Mouse (Mus musculus) stomach, embryonic 14.5 days (tissue): Measurements from ENCODE around the gene Fto. TPM values are rescaled to one million over a fixed set of nuclear protein-coding genes. Genes with fewer than 3 reads are reported as not detected.

Experiments used
- ATAC-seq: fragments of 200-750 bp; cut with Nextera tagmentation; 2 replicates; pipeline ENCODE4 v1.8.0; 2017; ENCODE audit warnings: low read depth, moderate TSS enrichment; ENCODE audit not compliant: insufficient number of reproducible peaks, insufficient read depth, low FRiP score
- H3K27ac ChIP-seq: fragments of 300-500 bp; sonication (generic); 2 replicates; pipeline ENCODE4 v1.5.1; 2014; ENCODE audit warnings: mild to moderate bottlenecking, low read length, moderate library complexity, mixed read lengths
- H3K27me3 ChIP-seq: fragments of 300-500 bp; sonication (generic); 2 replicates; pipeline ENCODE4 v1.6.1; 2014; ENCODE audit warnings: low read length, control low read depth, mixed read lengths; ENCODE audit not compliant: control insufficient read depth, insufficient read depth
- H3K36me3 ChIP-seq: fragments of 300-500 bp; sonication (generic); 2 replicates; pipeline ENCODE4 v1.6.1; 2014; ENCODE audit warnings: mild to moderate bottlenecking, control low read depth, low read length, moderate library complexity, mixed read lengths; ENCODE audit not compliant: control insufficient read depth, insufficient read depth
- H3K4me1 ChIP-seq: fragments of 300-500 bp; sonication (generic); 2 replicates; pipeline ENCODE4 v1.6.1; 2014; ENCODE audit warnings: low read length, control low read depth, mixed read lengths; ENCODE audit not compliant: control insufficient read depth, insufficient read depth
- H3K4me2 ChIP-seq: fragments of 300-500 bp; sonication (generic); replicated peaks from 2 replicates; pipeline ENCODE4 v1.6.1; 2014; ENCODE audit warnings: low read depth, low read length, control low read depth
- H3K4me3 ChIP-seq: fragments of 300-500 bp; sonication (generic); 2 replicates; pipeline ENCODE4 v1.5.1; 2014; ENCODE audit warnings: low read depth, low read length, control low read depth
- H3K9ac ChIP-seq: fragments of 300-500 bp; sonication (generic); replicated peaks from 2 replicates; pipeline ENCODE4 v1.6.1; 2014; ENCODE audit warnings: low read depth, mild to moderate bottlenecking, control low read depth, low read length, moderate library complexity, mixed read lengths
- H3K9me3 ChIP-seq: fragments of 300-500 bp; sonication (generic); 2 replicates; pipeline ENCODE4 v1.6.1; 2016; ENCODE audit warnings: low read depth, low read length, control low read depth; ENCODE audit not compliant: control insufficient read depth
- WGBS: fragments of 180-500 bp; shearing (Covaris S2); extraction: QIAGEN DNeasy Blood & Tissue Kit; methylation state at CpG from one replicate; pipeline ENCODE4 v1.1.7; 2014; 5-methylcytosine and 5-hydroxymethylcytosine counted together
- polyA plus RNA-seq: library from polyadenylated mRNA; unstranded; fragments of >200 nt; fragmentation: Nextera tagmentation; extraction: Ambion mirVana; gene quantifications from 2 replicates; pipeline ENCODE4 v1.2.1, GENCODE M21; 2014

Fto gene
- polyA plus RNA-seq, 1 experiment from 2014 or later = 89.6 TPM

DNA sequence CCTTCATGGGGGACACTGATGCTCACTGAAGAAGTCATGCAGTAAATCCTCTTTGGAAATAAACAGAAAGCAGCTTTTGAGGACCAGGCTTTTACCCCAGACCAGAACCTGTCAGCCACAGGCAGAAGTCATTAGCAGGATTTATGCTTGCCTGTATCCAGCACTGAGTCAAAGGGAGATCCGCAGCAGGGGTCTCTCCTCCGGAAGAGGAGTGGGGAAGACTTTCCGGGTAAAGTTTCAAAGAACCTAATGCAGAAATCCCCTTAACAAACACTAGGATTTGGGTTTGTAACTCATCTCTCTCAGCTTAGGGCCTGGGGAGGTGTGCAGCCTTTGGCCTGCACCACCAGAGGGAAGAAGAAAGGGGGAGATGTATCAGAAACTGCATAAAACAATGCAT, 262.3 kb downstream of the Fto start:
- no peak overlapping the region for H3K4me2 ChIP-seq
- H3K27ac ChIP-seq = no peak overlapping the region
- no peak overlapping the region for H3K9ac ChIP-seq
- no peaks in the 10 kb centered on the region for H3K36me3 ChIP-seq
- 21% methylated on average over 3 of the region's 3 CpGs for WGBS
- H3K27me3 ChIP-seq = no peaks in the 10 kb centered on the region
- no peak overlapping the region for H3K4me3 ChIP-seq
- ATAC-seq = no peak
- peaks cover 11% of the 10 kb centered on the region; the same call in 1 of the 2 replicates for H3K4me1 ChIP-seq
- H3K9me3 ChIP-seq = no peaks in the 10 kb centered on the region

DNA sequence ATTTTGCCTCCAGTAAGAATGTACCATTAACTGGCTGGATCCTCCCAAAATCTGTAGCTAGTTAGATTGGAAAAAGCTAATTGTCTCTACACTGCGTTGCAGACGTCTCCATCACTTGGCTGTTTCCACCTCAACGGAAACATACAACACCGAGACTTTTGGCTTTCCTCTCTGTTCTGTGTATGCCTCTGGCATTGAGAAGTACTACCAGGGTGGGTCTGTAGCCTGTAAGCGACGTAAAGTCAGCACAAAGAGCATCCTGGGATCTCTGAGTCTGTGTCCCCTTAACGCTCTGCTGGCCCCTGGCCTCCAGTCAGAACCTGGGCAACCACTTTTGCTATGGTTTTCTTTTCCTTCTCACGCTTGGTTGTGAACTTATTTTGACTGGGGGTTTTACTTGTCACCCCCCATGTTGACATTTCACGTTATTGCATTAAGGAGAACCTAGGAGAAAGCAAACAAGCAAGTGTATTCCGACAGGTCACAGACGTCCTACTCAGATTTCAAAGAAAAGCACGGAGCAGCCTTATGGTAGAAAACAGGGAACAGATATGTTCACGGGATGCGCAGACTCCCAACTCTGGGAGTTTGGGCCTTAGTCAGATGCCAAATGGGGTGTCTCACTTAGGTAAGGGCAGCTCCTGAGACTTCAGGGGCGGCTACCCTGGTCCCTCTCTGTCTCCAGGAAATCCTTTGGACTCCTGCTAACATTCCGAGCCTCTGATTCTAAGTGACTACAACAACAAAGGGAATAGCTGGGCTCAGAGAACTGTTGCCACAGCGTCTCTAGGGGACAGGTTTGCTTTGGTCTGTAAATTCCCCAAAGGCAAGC, 263.0 kb downstream of the Fto start:
- Histone ChIP-seq H3K4me2 (no peak overlapping the region), H3K9ac (no peak overlapping the region), H3K4me3 (no peak overlapping the region), H3K36me3 (no peaks in the 10 kb centered on the region), H3K9me3 (no peaks in the 10 kb centered on the region), H3K27me3 (no peaks in the 10 kb centered on the region), H3K27ac (no peak overlapping the region), H3K4me1 (peaks cover 11% of the 10 kb centered on the region; the same call in 1 of the 2 replicates)
- ATAC-seq = no peak
- WGBS = 42% methylated on average over 17 of the region's 17 CpGs

DNA sequence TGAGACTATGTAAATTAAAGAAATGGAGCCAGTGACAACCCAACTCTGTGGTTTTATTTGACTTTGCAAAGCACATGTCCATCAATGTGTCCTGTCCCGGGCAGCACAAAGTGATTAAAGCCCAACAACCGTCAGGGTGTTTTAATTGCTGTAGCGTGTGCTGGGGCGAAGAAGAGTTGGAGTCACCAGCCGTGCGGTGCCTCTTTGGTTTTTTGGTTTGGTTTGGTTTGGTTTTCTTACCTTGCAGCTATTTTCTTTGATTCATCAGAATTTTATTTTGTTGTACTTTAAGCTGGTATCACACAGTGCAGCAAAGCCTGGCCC, 263.6 kb downstream of the Fto start:
- H3K36me3 ChIP-seq = no peaks in the 10 kb centered on the region
- no peak overlapping the region for H3K27ac ChIP-seq
- 52% methylated on average over 6 of the region's 6 CpGs for WGBS
- no peak overlapping the region for H3K9ac ChIP-seq
- no peaks in the 10 kb centered on the region for H3K9me3 ChIP-seq
- peaks cover 11% of the 10 kb centered on the region; the same call in 1 of the 2 replicates for H3K4me1 ChIP-seq
- no peak for ATAC-seq
- H3K4me2 ChIP-seq = no peak overlapping the region
- no peak overlapping the region for H3K4me3 ChIP-seq
- no peaks in the 10 kb centered on the region for H3K27me3 ChIP-seq

DNA sequence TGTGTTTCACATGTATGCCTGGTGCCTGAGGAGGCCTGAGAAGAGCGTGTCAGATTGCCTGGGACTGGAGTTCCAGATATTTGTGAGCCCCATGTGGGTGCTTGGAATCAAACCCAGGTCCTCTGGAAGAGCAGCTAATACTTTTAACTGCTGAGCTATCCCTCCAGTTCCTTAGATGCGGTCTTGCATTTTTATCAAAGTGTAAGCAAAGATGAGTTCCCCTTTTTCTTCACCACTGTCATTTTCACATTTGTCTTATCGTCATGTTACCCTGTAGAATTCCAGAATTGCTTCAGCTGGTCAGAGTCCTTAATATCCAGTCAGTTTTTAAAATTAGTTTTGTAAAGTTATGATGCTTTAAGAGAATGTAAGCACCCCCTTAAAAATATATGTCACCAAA, 264.3 kb downstream of the Fto start:
- H3K36me3 ChIP-seq = no peaks in the 10 kb centered on the region
- H3K9me3 ChIP-seq = no peaks in the 10 kb centered on the region
- no peaks in the 10 kb centered on the region for H3K27me3 ChIP-seq
- H3K27ac ChIP-seq = no peak overlapping the region
- ATAC-seq = no peak
- no peak overlapping the region for H3K9ac ChIP-seq
- H3K4me3 ChIP-seq = no peak overlapping the region
- peaks cover 8% of the 10 kb centered on the region; the same call in 1 of the 2 replicates for H3K4me1 ChIP-seq
- no peak overlapping the region for H3K4me2 ChIP-seq
- 93% methylated on average over 3 of the region's 3 CpGs for WGBS

DNA sequence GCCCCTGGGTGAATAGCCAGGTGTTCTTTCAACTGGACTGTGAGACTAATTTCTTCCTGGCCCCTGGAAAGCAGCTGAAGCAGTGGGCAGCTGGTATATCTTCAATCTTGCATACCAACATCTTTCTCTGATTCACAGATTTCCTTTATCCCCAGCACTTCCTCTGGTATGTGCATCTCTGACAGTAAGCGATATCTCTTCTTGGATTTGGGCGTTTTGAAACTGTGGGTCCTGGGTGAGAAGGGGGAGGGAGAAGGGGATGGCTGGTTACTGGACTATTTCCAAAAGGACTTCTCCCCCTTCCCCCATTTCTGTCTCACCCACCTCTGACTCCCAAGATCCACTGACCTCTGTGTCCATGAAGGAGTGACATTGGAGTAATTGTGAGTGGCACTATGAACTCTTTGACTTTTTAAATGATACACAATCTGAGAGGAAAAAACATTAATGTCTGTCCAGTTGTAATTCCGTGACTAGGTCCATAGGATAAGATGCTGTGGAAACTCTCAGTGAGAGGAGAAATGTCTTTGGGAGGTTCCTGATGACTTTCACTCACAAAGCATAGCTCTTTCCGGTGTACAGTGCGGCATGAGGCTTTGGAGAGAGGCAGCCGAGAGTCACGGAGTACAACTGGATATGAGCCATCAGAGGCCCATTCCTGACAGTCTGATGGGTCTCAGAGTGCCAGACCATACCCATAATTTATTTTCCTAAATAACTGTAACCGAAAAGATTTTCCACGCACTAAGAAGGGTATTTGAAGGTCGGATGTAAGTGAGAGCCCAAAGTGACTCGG, 271.5 kb downstream of the Fto start:
- Histone ChIP-seq H3K4me2 (no peak overlapping the region), H3K9me3 (no peaks in the 10 kb centered on the region), H3K36me3 (no peaks in the 10 kb centered on the region), H3K9ac (no peak overlapping the region), H3K4me3 (no peak overlapping the region), H3K4me1 (no peaks in the 10 kb centered on the region), H3K27me3 (no peaks in the 10 kb centered on the region), H3K27ac (no peak overlapping the region)
- no peak for ATAC-seq
- WGBS = 70% methylated on average over 11 of the region's 11 CpGs

DNA sequence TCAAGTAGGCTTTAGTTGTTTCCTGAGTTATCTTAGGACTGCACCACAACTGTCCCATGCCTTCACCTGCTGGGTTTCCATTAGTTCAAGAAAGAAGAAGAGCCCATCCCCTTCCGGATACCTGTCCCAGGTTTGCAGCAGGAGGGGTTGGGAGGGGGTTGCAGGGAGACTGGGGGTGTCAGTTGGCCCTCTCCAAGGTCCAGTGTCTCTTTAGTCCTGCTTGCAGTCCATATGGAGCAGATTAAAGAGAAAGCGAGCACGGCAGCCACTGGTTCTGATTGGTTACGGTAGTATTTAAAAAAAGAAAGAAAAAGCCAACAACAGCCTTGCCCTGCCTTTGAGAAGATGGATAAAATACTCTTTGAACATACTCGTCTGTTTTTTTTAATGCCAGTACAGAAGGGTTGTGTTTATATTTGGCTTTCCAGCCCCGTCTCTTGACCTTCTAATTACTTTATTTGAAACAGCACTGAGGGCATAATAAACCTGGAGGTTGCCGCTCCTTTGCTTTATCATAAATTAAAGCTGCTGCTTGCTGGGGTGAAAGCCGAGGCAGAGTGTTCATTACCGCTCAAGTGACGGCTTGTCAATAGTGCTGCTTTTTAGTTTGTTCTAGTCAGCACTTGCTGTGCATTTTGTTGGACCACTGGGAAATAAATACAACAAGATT, 279.2 kb downstream of the Fto start:
- no peaks in the 10 kb centered on the region for H3K36me3 ChIP-seq
- H3K27me3 ChIP-seq = no peaks in the 10 kb centered on the region
- no peaks in the 10 kb centered on the region for H3K9me3 ChIP-seq
- no peak for ATAC-seq
- no peak overlapping the region for H3K4me3 ChIP-seq
- H3K4me1 ChIP-seq = 0 out of 2 replicates have a peak, but pooled peaks cover 6% of the 10 kb centered on the region
- 0 out of 2 replicates have a peak overlapping the region, but pooled peaks have one; percentile 16 for H3K4me2 ChIP-seq
- 17% methylated on average over 10 of the region's 10 CpGs for WGBS
- H3K9ac ChIP-seq = no peak overlapping the region
- no peak overlapping the region for H3K27ac ChIP-seq

DNA sequence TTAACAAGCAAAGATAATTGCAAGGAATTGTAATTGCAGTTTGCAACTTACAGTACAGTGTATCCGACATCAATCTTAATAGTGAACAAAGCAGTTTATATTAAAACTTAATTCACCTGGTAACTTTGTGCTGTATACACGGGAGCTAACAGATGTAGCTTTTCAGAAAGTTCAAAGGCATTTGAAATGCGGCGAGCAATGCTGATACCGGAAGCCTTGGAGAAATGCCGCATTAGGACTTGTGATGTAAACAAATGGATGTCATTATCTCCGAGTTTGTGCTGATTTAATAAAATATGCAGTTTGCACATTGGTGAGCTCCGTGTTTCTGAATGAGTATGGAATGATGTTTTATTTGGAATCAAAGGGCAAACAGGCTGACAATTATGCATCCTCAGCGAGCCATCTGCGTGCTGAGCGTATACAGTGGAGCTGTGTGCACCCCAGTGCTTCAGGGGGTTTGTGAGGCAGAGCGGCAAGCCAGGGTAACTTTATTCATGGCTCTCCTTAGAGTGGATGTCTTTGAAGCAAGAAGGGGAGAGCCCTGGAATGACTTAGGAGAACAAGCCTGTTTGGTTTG, 280.0 kb downstream of the Fto start:
- 19% methylated on average over 12 of the region's 12 CpGs for WGBS
- 0 out of 2 replicates have a peak, but pooled peaks cover 6% of the 10 kb centered on the region for H3K4me1 ChIP-seq
- no peaks in the 10 kb centered on the region for H3K9me3 ChIP-seq
- no peak for ATAC-seq
- H3K4me3 ChIP-seq = no peak overlapping the region
- H3K4me2 ChIP-seq = 0 out of 2 replicates have a peak overlapping the region, but pooled peaks have one; percentile 7
- no peaks in the 10 kb centered on the region for H3K27me3 ChIP-seq
- H3K27ac ChIP-seq = no peak overlapping the region; the same call in 1 of the 2 replicates
- H3K9ac ChIP-seq = no peak overlapping the region
- H3K36me3 ChIP-seq = no peaks in the 10 kb centered on the region

DNA sequence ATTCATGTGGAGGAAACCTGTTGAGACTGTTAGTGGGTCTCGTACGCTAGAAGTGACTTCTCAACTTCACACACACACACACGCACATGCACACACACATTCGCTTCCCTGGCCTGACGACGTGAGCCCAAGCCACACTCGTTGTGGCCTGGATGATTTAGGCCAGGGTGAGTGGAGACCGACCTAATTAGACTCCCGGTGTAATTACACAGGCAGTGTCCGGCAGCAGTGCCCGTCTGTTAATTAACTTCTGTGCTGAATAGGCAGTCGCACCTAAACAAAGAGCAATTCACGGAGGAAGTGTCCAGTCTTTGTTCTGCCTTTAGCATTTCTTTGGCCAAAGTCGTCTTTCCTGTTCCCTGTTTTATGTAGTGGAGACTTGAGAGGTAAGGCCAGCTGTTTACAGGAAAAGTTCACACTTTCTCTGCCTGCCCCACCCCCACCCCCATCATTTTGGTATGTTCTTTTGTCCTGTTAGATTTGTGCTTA, 286.1 kb downstream of the Fto start:
- no peak for ATAC-seq
- no peaks in the 10 kb centered on the region for H3K4me1 ChIP-seq
- no peak overlapping the region for H3K9ac ChIP-seq
- no peak overlapping the region for H3K4me2 ChIP-seq
- H3K27me3 ChIP-seq = no peaks in the 10 kb centered on the region
- H3K27ac ChIP-seq = no peak overlapping the region
- H3K4me3 ChIP-seq = no peak overlapping the region
- H3K36me3 ChIP-seq = no peaks in the 10 kb centered on the region; the same call in 1 of the 2 replicates
- WGBS = 68% methylated on average over 14 of the region's 14 CpGs
- no peaks in the 10 kb centered on the region for H3K9me3 ChIP-seq
